Mouse (Mus musculus): ENCODE results near the gene Mthfr. TPM values are rescaled to one million over a fixed set of nuclear protein-coding genes. Genes with fewer than 3 reads are reported as not detected.

The Mthfr gene
- polyA plus RNA-seq, 1 experiment from 2014 or later, result 4.5 TPM

DNA sequence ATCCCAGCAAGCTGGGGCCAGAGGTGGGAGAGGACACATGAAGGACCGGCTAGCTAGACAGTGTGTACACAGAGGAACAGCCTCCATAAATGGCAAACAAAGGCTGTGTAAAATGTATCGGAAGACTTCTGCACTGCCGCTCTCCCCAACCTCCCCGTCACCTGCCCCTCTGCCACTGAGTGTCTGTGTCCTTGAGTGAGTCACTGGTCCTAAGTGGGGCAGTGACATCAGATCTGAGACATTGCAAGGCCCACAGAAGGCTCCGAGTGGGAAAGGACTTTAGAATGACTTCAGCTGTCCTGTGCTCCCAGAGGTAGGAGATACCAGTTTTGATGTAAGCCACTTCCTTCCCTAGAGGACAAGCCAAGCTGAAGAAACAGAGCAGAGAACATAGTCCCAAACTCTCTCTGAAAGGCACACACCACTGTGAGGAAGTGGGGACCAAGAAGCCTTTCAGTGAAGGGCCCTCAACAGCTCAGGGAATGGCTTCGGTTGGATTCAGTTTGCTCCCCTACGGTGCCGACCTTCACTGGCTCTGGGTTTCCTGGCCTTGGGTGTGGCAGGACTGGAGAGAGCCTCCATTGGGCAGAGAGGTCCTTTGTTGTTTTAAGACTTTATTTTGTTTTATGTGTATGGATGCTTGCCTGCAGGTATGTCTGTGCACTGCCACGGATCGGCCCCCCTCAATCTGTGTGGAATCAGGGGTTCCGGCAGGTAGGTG lies 53.8 kb downstream of the Mthfr start:
- Histone ChIP-seq H3K36me3 (replicated peaks; ENCODE audit: insufficient read depth, low read length) (no peaks in the 10 kb centered on the region), H3K4me1 (ENCODE audit: insufficient read depth) (no peaks in the 10 kb centered on the region; the same call in 1 of the 2 replicates), H3K4me2 (ENCODE audit: low read depth, low read length) (no peak overlapping the region), H3K9ac (replicated peaks) (no peak overlapping the region), H3K27me3 (ENCODE audit: insufficient read depth, low read length) (no peaks in the 10 kb centered on the region), H3K4me3 (ENCODE audit: low read depth, low read length) (no peak overlapping the region), H3K9me3 (ENCODE audit: low read length) (no peaks in the 10 kb centered on the region), H3K27ac (ENCODE audit: low read depth) (no peak overlapping the region)
- 73% methylated on average over 11 of the region's 11 CpGs for WGBS (ENCODE audit: insufficient replicate concordance)
- DNase-seq (no peak), ATAC-seq (no peak)
- TF ChIP-seq EP300 (IDR thresholded peaks at IDR 0.05; ENCODE audit: low read depth), result no peak
- TF ChIP-seq CTCF (IDR thresholded peaks at IDR 0.05; ENCODE audit: low read depth), result no peak

DNA sequence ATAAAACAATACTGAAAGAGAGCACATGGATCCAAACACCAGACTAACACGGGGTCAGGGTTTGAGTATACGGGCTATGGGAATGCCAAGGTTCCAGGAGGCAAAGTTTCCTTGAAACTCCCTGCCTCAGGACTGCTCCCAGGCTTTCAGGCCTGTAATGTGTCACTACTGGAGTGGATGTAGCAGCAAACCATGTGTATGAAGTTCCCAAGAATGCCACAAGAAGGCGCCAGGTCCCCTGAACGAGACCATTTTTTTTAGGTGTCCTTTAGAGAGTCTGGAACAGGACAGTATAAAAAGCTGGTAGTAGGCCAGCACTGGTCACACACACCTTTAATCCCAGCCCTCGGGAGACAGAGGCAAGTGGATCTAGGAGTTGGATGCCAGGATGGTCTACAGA lies 55.3 kb downstream of the Mthfr start:
- H3K27ac ChIP-seq (ENCODE audit: low read depth), result no peak overlapping the region
- no peaks in the 10 kb centered on the region for H3K36me3 ChIP-seq (replicated peaks; ENCODE audit: insufficient read depth, low read length)
- no peak overlapping the region for H3K4me2 ChIP-seq (ENCODE audit: low read depth, low read length)
- no peak for DNase-seq
- TF ChIP-seq EP300 (IDR thresholded peaks at IDR 0.05; ENCODE audit: low read depth), result no peak
- TF ChIP-seq CTCF (IDR thresholded peaks at IDR 0.05; ENCODE audit: low read depth), result peak; percentile 24
- H3K4me3 ChIP-seq (ENCODE audit: low read depth, low read length), result no peak overlapping the region
- WGBS (ENCODE audit: insufficient replicate concordance), result 84% methylated on average over 5 of the region's 5 CpGs
- H3K9ac ChIP-seq (replicated peaks), result no peak overlapping the region
- H3K4me1 ChIP-seq (ENCODE audit: insufficient read depth), result no peaks in the 10 kb centered on the region
- H3K9me3 ChIP-seq (ENCODE audit: low read length), result no peaks in the 10 kb centered on the region
- no peaks in the 10 kb centered on the region for H3K27me3 ChIP-seq (ENCODE audit: insufficient read depth, low read length)
- ATAC-seq, result no peak

DNA sequence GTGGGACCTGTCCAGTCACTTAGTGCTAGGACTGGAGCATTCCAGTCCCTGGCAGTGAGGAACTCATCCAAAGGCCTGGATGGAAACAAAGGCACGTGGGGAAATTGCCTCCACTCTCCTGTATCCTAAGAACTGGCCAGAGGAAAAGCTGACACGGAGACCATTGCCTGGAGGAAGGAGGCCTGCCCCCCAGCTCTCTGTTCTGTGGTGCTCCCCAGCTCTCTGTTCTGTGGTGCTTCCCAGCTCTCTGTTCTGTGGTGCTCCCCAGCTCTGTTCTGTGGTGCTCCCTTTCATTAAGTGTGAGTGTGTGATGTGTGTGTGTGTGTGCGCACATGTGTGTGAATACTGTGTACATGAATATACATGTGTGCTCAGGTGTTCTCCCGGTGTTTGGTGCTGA lies 56.2 kb downstream of the Mthfr start:
- H3K4me3 ChIP-seq (ENCODE audit: low read depth, low read length), result no peak overlapping the region
- TF ChIP-seq CTCF (IDR thresholded peaks at IDR 0.05; ENCODE audit: low read depth) (no peak), EP300 (IDR thresholded peaks at IDR 0.05; ENCODE audit: low read depth) (no peak)
- no peak overlapping the region for H3K27ac ChIP-seq (ENCODE audit: low read depth)
- no peaks in the 10 kb centered on the region for H3K9me3 ChIP-seq (ENCODE audit: low read length)
- no peaks in the 10 kb centered on the region for H3K4me1 ChIP-seq (ENCODE audit: insufficient read depth)
- H3K27me3 ChIP-seq (ENCODE audit: insufficient read depth, low read length), result no peaks in the 10 kb centered on the region
- H3K9ac ChIP-seq (replicated peaks), result no peak overlapping the region
- 75% methylated on average over 4 of the region's 4 CpGs for WGBS (ENCODE audit: insufficient replicate concordance)
- no peak for ATAC-seq
- no peak overlapping the region for H3K4me2 ChIP-seq (ENCODE audit: low read depth, low read length)
- no peak for DNase-seq
- no peaks in the 10 kb centered on the region for H3K36me3 ChIP-seq (replicated peaks; ENCODE audit: insufficient read depth, low read length)

DNA sequence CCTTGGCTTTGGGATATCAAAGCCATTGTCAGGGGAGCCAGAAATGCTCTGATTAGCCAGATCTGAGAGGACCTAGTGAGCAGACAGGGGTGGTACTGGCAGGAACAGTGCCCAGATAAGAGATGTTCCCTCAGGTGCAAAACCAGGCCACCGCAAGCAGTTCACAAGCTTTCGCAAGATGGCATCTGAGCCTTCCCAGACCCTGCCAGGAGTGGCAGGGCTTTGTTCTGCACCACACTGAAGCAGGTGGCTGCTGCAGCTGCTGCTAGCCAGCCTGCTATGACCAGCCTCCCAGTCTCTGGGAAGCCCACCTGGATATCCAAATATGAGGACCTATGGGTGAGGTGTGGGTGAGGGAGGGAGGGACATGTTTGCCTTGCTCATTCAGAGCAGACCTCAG lies 59.1 kb downstream of the Mthfr start:
- Histone ChIP-seq H3K9ac (replicated peaks) (no peak overlapping the region), H3K9me3 (ENCODE audit: low read length) (no peaks in the 10 kb centered on the region), H3K27ac (ENCODE audit: low read depth) (no peak overlapping the region), H3K36me3 (replicated peaks; ENCODE audit: insufficient read depth, low read length) (no peaks in the 10 kb centered on the region), H3K27me3 (ENCODE audit: insufficient read depth, low read length) (no peaks in the 10 kb centered on the region), H3K4me3 (ENCODE audit: low read depth, low read length) (no peak overlapping the region), H3K4me1 (ENCODE audit: insufficient read depth) (peaks cover 4% of the 10 kb centered on the region; the same call in 1 of the 2 replicates), H3K4me2 (ENCODE audit: low read depth, low read length) (no peak overlapping the region)
- no peak for TF ChIP-seq CTCF (IDR thresholded peaks at IDR 0.05; ENCODE audit: low read depth)
- TF ChIP-seq EP300 (IDR thresholded peaks at IDR 0.05; ENCODE audit: low read depth), result no peak
- ATAC-seq (no peak), DNase-seq (no peak)
- 86% methylated on average over 2 of the region's 2 CpGs for WGBS (ENCODE audit: insufficient replicate concordance)

DNA sequence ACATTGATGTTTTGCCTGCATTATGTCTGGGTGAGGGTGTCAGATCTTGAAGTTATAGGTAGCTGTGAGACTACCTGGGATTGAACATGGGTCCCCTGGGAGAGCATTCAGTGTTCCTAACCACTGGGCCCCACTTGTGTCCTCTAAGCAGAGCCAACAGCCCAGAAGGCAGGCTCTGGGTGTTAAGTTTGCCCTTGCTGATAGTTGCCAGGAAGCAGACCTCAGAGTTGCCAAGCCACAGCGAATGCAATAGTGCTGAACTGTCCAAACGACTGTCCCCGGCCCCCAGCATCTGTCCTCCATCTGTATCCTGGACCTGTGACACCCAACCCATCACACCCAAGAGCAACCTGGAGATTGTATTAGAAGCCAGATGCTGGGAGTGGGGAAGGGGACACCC lies 59.8 kb downstream of the Mthfr start:
- Histone ChIP-seq H3K27me3 (ENCODE audit: insufficient read depth, low read length) (no peaks in the 10 kb centered on the region), H3K36me3 (replicated peaks; ENCODE audit: insufficient read depth, low read length) (no peaks in the 10 kb centered on the region), H3K4me2 (ENCODE audit: low read depth, low read length) (no peak overlapping the region), H3K27ac (ENCODE audit: low read depth) (no peak overlapping the region), H3K4me3 (ENCODE audit: low read depth, low read length) (no peak overlapping the region), H3K4me1 (ENCODE audit: insufficient read depth) (peaks cover 4% of the 10 kb centered on the region; the same call in 1 of the 2 replicates), H3K9me3 (ENCODE audit: low read length) (no peaks in the 10 kb centered on the region), H3K9ac (replicated peaks) (no peak overlapping the region)
- DNase-seq, result no peak
- WGBS (ENCODE audit: insufficient replicate concordance), result 49% methylated on average over 3 of the region's 3 CpGs
- no peak for TF ChIP-seq EP300 (IDR thresholded peaks at IDR 0.05; ENCODE audit: low read depth)
- no peak for TF ChIP-seq CTCF (IDR thresholded peaks at IDR 0.05; ENCODE audit: low read depth)
- ATAC-seq, result no peak

- Histone ChIP-seq H3K9me3 (ENCODE audit: low read length) (no peaks in the 10 kb centered on the region), H3K4me1 (ENCODE audit: insufficient read depth) (peaks cover 4% of the 10 kb centered on the region; the same call in 1 of the 2 replicates), H3K9ac (replicated peaks) (no peak overlapping the region), H3K27ac (ENCODE audit: low read depth) (no peak overlapping the region), H3K27me3 (ENCODE audit: insufficient read depth, low read length) (no peaks in the 10 kb centered on the region), H3K36me3 (replicated peaks; ENCODE audit: insufficient read depth, low read length) (no peaks in the 10 kb centered on the region), H3K4me2 (ENCODE audit: low read depth, low read length) (peak overlapping the region; percentile 67), H3K4me3 (ENCODE audit: low read depth, low read length) (peak overlapping the region; percentile 24; the same call in 1 of the 2 replicates)
- ATAC-seq (peak; percentile 62), DNase-seq (peak; percentile 53)
- 16% methylated on average over 29 of the region's 29 CpGs for WGBS (ENCODE audit: insufficient replicate concordance)
- TF ChIP-seq EP300 (IDR thresholded peaks at IDR 0.05; ENCODE audit: low read depth) (no peak), CTCF (IDR thresholded peaks at IDR 0.05; ENCODE audit: low read depth) (peak; percentile 63)
Observed at GRCm38 (mm10) chr4:148101801-148102527, 63.1 kb downstream of the Mthfr start.

Measured in liver, postnatal 0 days (tissue).